Mouse (Mus musculus) embryonic stem cell, embryonic (primary cell): ENCODE data around the gene Hsd17b14.

Experiments
- CTCF ChIA-PET, 4 experiments: fragments of 300-600 bp in 2 of 4; fragments of 350-600 bp in 2 of 4; sonication (Branson Sonifier 250); formaldehyde crosslinking; loops; one replicate each; lab custom pipeline; 2022; ENCODE audit warnings: inconsistent platforms in 2 of 4; lab: Charles Lee
- POLR2A ChIA-PET, 4 experiments: fragments of 300-600 bp in 2 of 4; fragments of 350-600 bp in 2 of 4; sonication (Branson Sonifier 250); formaldehyde crosslinking; loops; one replicate each; lab custom pipeline; 2022; ENCODE audit warnings: antibody characterized with exemption in 4 of 4, inconsistent platforms in 1 of 4; lab: Charles Lee

The Hsd17b14 gene

GRCm38 (mm10) chr7:45591880-45592279, 37.2 kb downstream of the Hsd17b14 start:
- POLR2A ChIA-PET = interaction anchor here in 3 of 4 experiments (0.6 to 46.0 kb wide), 14 partner anchors 9 to 136 kb away, joined by 3 to 1068 read pairs (median 4); partner anchors contain the start of genes Bax (in 1 of the 3), Hsd17b14 (in 1 of the 3), Plekha4 (in 1 of the 3) and Ppp1r15a (in 1 of the 3)
- CTCF ChIA-PET = interaction anchor here in 2 of 4 experiments (0.6 to 3.1 kb wide), 18 partner anchors 15 to 442 kb away, joined by 3 to 13 read pairs (median 4); partner anchors contain the start of genes Ntn5 (in 2 of the 2) and Nomo1 (in 1 of the 2)

- CTCF ChIA-PET = interaction anchor here (0.5 to 3.1 kb wide), 60 partner anchors 8 to 1531 kb away, joined by 3 to 13 read pairs (median 4); partner anchors contain the start of genes Gys1 (in 2 of the 4), Bax (in 1 of the 4), Fut1 (in 1 of the 4) and Kcna7 (in 1 of the 4)
- POLR2A ChIA-PET = interaction anchor here (0.7 to 46.0 kb wide), 44 partner anchors 8 to 468 kb away, joined by 3 to 1068 read pairs (median 3); partner anchors contain the start of genes Bax (in 2 of the 4), Ftl1 (in 2 of the 4), Fut1 (in 1 of the 4) and Hsd17b14 (in 1 of the 4)
Measured at GRCm38 (mm10) chr7:45593118-45593815, 38.6 kb downstream of the Hsd17b14 start.

- ChIA-PET CTCF (interaction anchor here (0.7 to 2.2 kb wide), 17 partner anchors 14 to 298 kb away, joined by 3 to 8 read pairs (median 3); partner anchors contain the start of genes Gys1 (in 2 of the 4), Fut1 (in 1 of the 4) and Ntn5 (in 1 of the 4)), POLR2A (interaction anchor here in 3 of 4 experiments (0.5 to 46.0 kb wide), 61 partner anchors 10 to 289 kb away, joined by 3 to 1068 read pairs (median 4); partner anchors contain the start of genes Fut1 (in 3 of the 3), Plekha4 (in 2 of the 3), Ppp1r15a (in 2 of the 3) and Sphk2 (in 2 of the 3))
Measured at GRCm38 (mm10) chr7:45595176-45595575, 40.5 kb downstream of the Hsd17b14 start.

GRCm38 (mm10) chr7:45596107-45596506, 41.4 kb downstream of the Hsd17b14 start:
- POLR2A ChIA-PET = interaction anchor here (0.6 to 46.0 kb wide), 41 partner anchors 9 to 159 kb away, joined by 3 to 1068 read pairs (median 4); partner anchors contain the start of genes Ftl1 (in 2 of the 4), Plekha4 (in 2 of the 4), Ppp1r15a (in 2 of the 4) and Bax (in 1 of the 4)
- CTCF ChIA-PET = interaction anchor here (0.5 to 2.2 kb wide), 17 partner anchors 13 to 529 kb away, joined by 3 to 12 read pairs (median 3); partner anchors contain the start of genes Gys1 (in 1 of the 4) and Hsd17b14 (in 1 of the 4)

GRCm38 (mm10) chr7:45597013-45597412, 42.3 kb downstream of the Hsd17b14 start:
- ChIA-PET CTCF (interaction anchor here in 2 of 4 experiments (0.6 to 0.7 kb wide), 2 partner anchors 57 to 530 kb away, joined by 3 to 4 read pairs; no protein-coding TSS in a partner anchor), POLR2A (interaction anchor here in 3 of 4 experiments (0.8 to 46.0 kb wide), 5 partner anchors 12 to 135 kb away, joined by 4 to 1068 read pairs (median 7); partner anchors contain the start of gene Hsd17b14 (in 1 of the 3))

- CTCF ChIA-PET = interaction anchor here in 1 of 4 experiments (0.6 kb wide), 1 partner anchor 58 kb away, joined by 3 read pairs; no protein-coding TSS in a partner anchor
- POLR2A ChIA-PET = interaction anchor here in 1 of 4 experiments (3.9 to 46.0 kb wide), 2 partner anchors 19 to 44 kb away, joined by 23 to 1068 read pairs; partner anchors contain the start of genes Fut1 and Hsd17b14
Measured at GRCm38 (mm10) chr7:45597527-45597926, 42.8 kb downstream of the Hsd17b14 start.

GRCm38 (mm10) chr7:45598960-45599879, 44.5 kb downstream of the Hsd17b14 start:
- CTCF ChIA-PET = interaction anchor here in 3 of 4 experiments (0.8 to 2.5 kb wide), 16 partner anchors 8 to 132 kb away, joined by 3 to 8 read pairs (median 4); partner anchors contain the start of genes Ntn5 (in 1 of the 3), Rasip1 (in 1 of the 3) and Tulp2 (in 1 of the 3)

GRCm38 (mm10) chr7:45605704-45606289, 51.1 kb downstream of the Hsd17b14 start:
- POLR2A ChIA-PET = interaction anchor here in 3 of 4 experiments (0.6 to 2.2 kb wide), 23 partner anchors 9 to 124 kb away, joined by 3 to 10 read pairs (median 4); partner anchors contain the start of genes Fut1 (in 2 of the 3), Izumo1 (in 2 of the 3), Fut2 (in 1 of the 3) and Plekha4 (in 1 of the 3)
- CTCF ChIA-PET = interaction anchor here in 3 of 4 experiments (0.5 to 2.0 kb wide), 6 partner anchors 11 to 256 kb away, joined by 3 to 8 read pairs (median 4); partner anchors contain the start of genes Gys1 (in 1 of the 3) and Ntn5 (in 1 of the 3)

More at GRCm38 (mm10) chr7:45598960-45599879, 44.5 kb downstream of the Hsd17b14 start:
- POLR2A ChIA-PET = interaction anchor here (0.5 to 46.0 kb wide), 48 partner anchors 8 to 1207 kb away, joined by 3 to 1068 read pairs (median 4); partner anchors contain the start of genes Ftl1 (in 2 of the 4), Fut1 (in 2 of the 4), Bax (in 1 of the 4) and Fam83e (in 1 of the 4)

- ChIA-PET POLR2A (interaction anchor here in 1 of 4 experiments (0.9 to 6.4 kb wide), 4 partner anchors 9 to 108 kb away, joined by 3 to 42 read pairs (median 3); partner anchors contain the start of genes Rasip1 and Sphk2), CTCF (interaction anchor here in 1 of 4 experiments (1.1 kb wide), 1 partner anchor 14 kb away, joined by 3 read pairs; no protein-coding TSS in a partner anchor)
Measured at GRCm38 (mm10) chr7:45609511-45609910, 54.8 kb downstream of the Hsd17b14 start.

- ChIA-PET CTCF (interaction anchor here (0.6 to 3.3 kb wide), 22 partner anchors 9 to 535 kb away, joined by 3 to 20 read pairs (median 4); partner anchors contain the start of genes Ntn5 (in 3 of the 4) and Rasip1 (in 1 of the 4)), POLR2A (interaction anchor here in 3 of 4 experiments (0.6 to 5.5 kb wide), 50 partner anchors 8 to 303 kb away, joined by 3 to 78 read pairs (median 4); partner anchors contain the start of genes Rasip1 (in 3 of the 3), Bax (in 1 of the 3), Dbp (in 1 of the 3) and Gys1 (in 1 of the 3))
Measured at GRCm38 (mm10) chr7:45616277-45616676, 61.6 kb downstream of the Hsd17b14 start.

GRCm38 (mm10) chr7:45617042-45617695, 62.5 kb downstream of the Hsd17b14 start, which contains the start of gene Fut1:
Fut1 (plus strand) TSS chr7:45617289.
- CTCF ChIA-PET = interaction anchor here (0.6 to 3.3 kb wide), 17 partner anchors 11 to 386 kb away, joined by 3 to 20 read pairs (median 4); partner anchors contain the start of genes Ntn5 (in 2 of the 4), Gys1 (in 1 of the 4) and Rasip1 (in 1 of the 4)

More at GRCm38 (mm10) chr7:45617042-45617695, 62.5 kb downstream of the Hsd17b14 start, which contains the start of gene Fut1:
- POLR2A ChIA-PET = interaction anchor here (0.5 to 5.5 kb wide), 51 partner anchors 9 to 302 kb away, joined by 3 to 78 read pairs (median 5); partner anchors contain the start of genes Rasip1 (in 4 of the 4), Plekha4 (in 3 of the 4), Ppp1r15a (in 3 of the 4) and Dbp (in 1 of the 4)
